In genomic region chr14:20478385-20478784, GRCm38 (mm10) we compare ENCODE assay signal across 8 mouse cellular contexts. TPM values are rescaled to one million over a fixed set of nuclear protein-coding genes. Genes with fewer than 3 reads are reported as not detected.
DNase-seq lines count a peak whose midpoint lies in the region; ATAC-seq and TF ChIP-seq lines count a peak whose summit lies in the region.
"Had no signal": no experiment of that assay in that cellular context is flagged by ENCODE, and none has a peak within 500 bp of the region (broad histone marks: within the 10 kb centered on the region; RNA-seq: fewer than 3 reads in every experiment).

No protein-coding gene starts in this region.

- peaks cover 2% of the 10 kb centered on the region; the same call in 1 of the 2 replicates for H3K4me1 ChIP-seq in cortical plate, adult 2 months (ENCODE audit: control insufficient read depth, insufficient read depth, low read length)
- H3K4me1 ChIP-seq in stomach, embryonic 15.5 days: peaks cover 9% of the 10 kb centered on the region; the same call in 1 of the 2 replicates

- TF ChIP-seq POLR2A in cortical plate, adult 2 months (IDR thresholded peaks at IDR 0.05; ENCODE audit: extremely low read depth, insufficient read depth, low read length): no peak

- peak overlapping the region; percentile 75 for H3K4me2 ChIP-seq in stomach, embryonic 15.5 days

- H3K9ac ChIP-seq in stomach, embryonic 15.5 days: no peak overlapping the region

- H3K27ac ChIP-seq in left cerebral cortex, adult 2 months: no peak overlapping the region; the same call in 1 of the 2 replicates
- H3K27ac ChIP-seq in cortical plate, adult 2 months (ENCODE audit: insufficient read depth, low read length): no peak overlapping the region
- peak overlapping the region; percentile 85 for H3K27ac ChIP-seq in stomach, embryonic 15.5 days

- 6% methylated on average over 3 of the region's 3 CpGs for WGBS in large intestine, adult 2 months
- WGBS in stomach, embryonic 15.5 days: 27% methylated on average over 3 of the region's 3 CpGs

- intact Hi-C loops in left cerebral cortex, adult 2 months (cut with DNase I): no loop called here
- intact Hi-C loops in left cerebral cortex, postnatal 10 days (cut with DNase I): no loop called here

- peak overlapping the region; percentile 61 for H3K4me3 ChIP-seq in left cerebral cortex, adult 2 months
- H3K4me3 ChIP-seq in cortical plate, adult 2 months (ENCODE audit: insufficient read depth, low read length): peak overlapping the region; percentile 93; the same call in 1 of the 2 replicates
- H3K4me3 ChIP-seq in stomach, embryonic 15.5 days (replicated peaks): peak overlapping the region; percentile 63; the same call in 1 of the 2 replicates

- H3K27me3 ChIP-seq in stomach, embryonic 15.5 days (replicated peaks): no peaks in the 10 kb centered on the region

- no peak for DNase-seq in left cerebral cortex, adult 2 months (ENCODE audit: extremely low spot score in 1 of 2, low spot score in 2 of 2)
- DNase-seq in left cerebral cortex, postnatal 10 days (ENCODE audit: extremely low spot score in 1 of 2, low spot score in 2 of 2): no peak
- peak; percentile 68 for DNase-seq in large intestine, adult 2 months (ENCODE audit: low read depth, low spot score)
- no peak for DNase-seq in cerebellum, postnatal 14 days
- DNase-seq in spleen, postnatal 36 days (ENCODE audit: low spot score in 2 of 2): no peak

- H3K9me3 ChIP-seq in stomach, embryonic 15.5 days: no peaks in the 10 kb centered on the region

- TF ChIP-seq CTCF in left cerebral cortex, adult 2 months (IDR thresholded peaks at IDR 0.05): no peak
- TF ChIP-seq CTCF in cortical plate, adult 2 months (IDR thresholded peaks at IDR 0.05; ENCODE audit: extremely low read depth, insufficient read depth, low read length): no peak

- peak; percentile 10; the same call in 1 of the 2 replicates for ATAC-seq in stomach, embryonic 15.5 days (ENCODE audit: insufficient read depth, low FRiP score, low read depth)
- ATAC-seq: midbrain, embryonic 16.5 days had no signal

- H3K36me3 ChIP-seq in stomach, embryonic 15.5 days: no peaks in the 10 kb centered on the region

RNA-seq across cellular contexts. Expression of gene Anxa7, which starts 1.5 kb away (rescaled TPM):
- 10 to 100 TPM; 64.9 to 66.2 TPM for total RNA-seq in left cerebral cortex, adult 2 months (2021)
- 10 to 100 TPM; 50.6 to 52.6 TPM for total RNA-seq in left cerebral cortex, postnatal 10 days (2021)
- 86.0 and 89.0 TPM in 2 replicates for polyA plus RNA-seq in cortical plate, adult 2 months (2012; rRNA removed)
- polyA plus RNA-seq in large intestine, adult 2 months (2012; rRNA removed): 49.6 and 52.9 TPM in 2 replicates
- 58.4 and 59.9 TPM in 2 replicates for polyA plus RNA-seq in stomach, embryonic 15.5 days (2015; fragmentation: Nextera tagmentation; extraction: Ambion mirVana)

RNA-seq across cellular contexts. Expression of gene Mss51, which starts 18.3 kb away (rescaled TPM):
- total RNA-seq in left cerebral cortex, adult 2 months (2021): 1 to 10 TPM in 1 of 2 experiments, under 1 TPM in 1; 0.97 to 1.2 TPM
- 1 to 10 TPM in 1 of 2 experiments, under 1 TPM in 1; 0.97 to 1.1 TPM for total RNA-seq in left cerebral cortex, postnatal 10 days (2021)
- 0.33 and 0.42 TPM in 2 replicates for polyA plus RNA-seq in cortical plate, adult 2 months (2012; rRNA removed)
- polyA plus RNA-seq in large intestine, adult 2 months (2012; rRNA removed): 0.63 and 0.64 TPM in 2 replicates
- 0.64 and 0.92 TPM in 2 replicates for polyA plus RNA-seq in stomach, embryonic 15.5 days (2015; fragmentation: Nextera tagmentation; extraction: Ambion mirVana)

RNA-seq across cellular contexts. Expression of gene Cfap70, which starts 26.4 kb away (rescaled TPM):
- total RNA-seq in left cerebral cortex, adult 2 months (2021): 1 to 10 TPM in 1 of 2 experiments, under 1 TPM in 1; 0.95 to 2.2 TPM
- 1 to 10 TPM; 2.5 to 3.0 TPM for total RNA-seq in left cerebral cortex, postnatal 10 days (2021)
- polyA plus RNA-seq in cortical plate, adult 2 months (2012; rRNA removed): 1.5 and 3.3 TPM in 2 replicates
- polyA plus RNA-seq in large intestine, adult 2 months (2012; rRNA removed): 0.06 TPM in 1 of 2 replicates, not detected in the other
- 0.27 and 0.63 TPM in 2 replicates for polyA plus RNA-seq in stomach, embryonic 15.5 days (2015; fragmentation: Nextera tagmentation; extraction: Ambion mirVana)
